Mouse (Mus musculus) ovary, postnatal 36 days (tissue): Measurements from ENCODE around the gene Avil.

Experiments
- DNase-seq: peaks from one replicate; pipeline ENCODE4 v3.0.0; 2022; ENCODE audit warnings: low spot score, mixed read lengths

The Avil gene

GRCm38 (mm10) chr10:127018422-127018821 is 17.9 kb downstream of the Avil start:
- no peak for DNase-seq

DNA sequence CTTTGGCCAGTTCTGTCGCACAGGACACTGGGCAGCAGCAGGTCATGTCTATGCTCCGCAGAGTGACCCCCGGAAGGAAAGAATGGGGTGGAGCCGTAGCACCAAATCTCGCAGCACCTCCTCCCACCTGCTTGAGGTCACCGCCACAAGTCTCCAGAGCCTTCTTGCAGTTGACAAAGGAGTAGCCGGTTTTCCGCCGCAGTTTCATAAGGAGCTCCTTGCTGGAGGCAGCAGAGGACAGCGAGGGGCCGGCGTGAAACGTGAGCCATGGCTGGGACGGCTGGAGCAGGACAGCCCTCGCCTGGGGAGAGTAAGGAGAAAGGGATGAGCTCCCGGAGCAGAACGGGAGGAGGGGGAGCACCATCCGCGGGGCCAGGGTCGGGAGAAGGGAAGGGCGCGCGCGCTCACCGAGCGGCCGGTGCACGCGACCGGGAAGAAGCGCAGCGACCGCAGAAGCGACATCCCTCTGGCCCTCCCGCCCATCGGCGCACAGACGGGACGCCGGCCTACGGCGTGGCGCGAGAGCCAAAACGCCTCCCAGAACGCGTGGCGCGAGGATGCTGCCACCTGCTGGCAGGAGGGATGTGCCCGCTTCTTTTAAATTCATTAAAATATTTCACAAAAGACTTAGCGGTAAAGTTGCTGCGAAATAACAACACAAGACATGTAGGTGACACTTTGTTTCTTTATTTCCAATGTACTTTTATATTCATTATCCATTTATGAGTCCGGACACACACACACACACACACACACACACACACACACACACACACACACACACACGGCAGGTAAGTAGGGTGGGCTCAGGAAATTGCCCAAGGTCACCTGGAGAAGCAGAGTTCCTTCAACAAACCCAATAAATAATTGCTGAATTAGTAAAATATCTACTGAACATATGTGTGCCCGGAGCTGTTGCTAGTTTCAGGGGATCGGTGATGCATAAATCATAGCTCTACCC is 30.1 kb downstream of the Avil start, which contains the start of gene Tsfm:
TSS of gene Tsfm (minus strand) at position 505 of the 961 bp plus-strand sequence.
- DNase-seq: peak; percentile 91

- DNase-seq: no peak
Observed at GRCm38 (mm10) chr10:127033301-127033741, 32.8 kb downstream of the Avil start.

DNA sequence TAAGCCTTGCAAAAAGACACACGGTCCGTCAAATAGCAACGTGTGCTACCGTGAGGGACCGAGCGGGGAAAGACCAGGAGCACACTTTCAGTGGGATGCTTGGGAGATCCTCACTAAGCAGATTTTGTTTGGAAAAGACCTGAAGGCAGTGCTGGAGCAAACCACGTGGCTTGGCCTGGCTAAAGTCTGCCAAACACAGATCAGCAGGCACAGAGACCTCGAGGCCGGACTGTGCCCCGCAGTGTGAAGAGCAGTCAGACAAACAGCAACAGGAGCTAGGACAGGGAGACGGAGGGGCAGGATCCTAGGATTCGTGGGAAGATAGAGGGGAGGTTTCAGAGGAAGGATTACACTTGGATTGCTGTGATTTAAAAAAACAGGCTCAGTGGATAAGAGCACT is 35.8 kb downstream of the Avil start:
- DNase-seq: no peak

DNA sequence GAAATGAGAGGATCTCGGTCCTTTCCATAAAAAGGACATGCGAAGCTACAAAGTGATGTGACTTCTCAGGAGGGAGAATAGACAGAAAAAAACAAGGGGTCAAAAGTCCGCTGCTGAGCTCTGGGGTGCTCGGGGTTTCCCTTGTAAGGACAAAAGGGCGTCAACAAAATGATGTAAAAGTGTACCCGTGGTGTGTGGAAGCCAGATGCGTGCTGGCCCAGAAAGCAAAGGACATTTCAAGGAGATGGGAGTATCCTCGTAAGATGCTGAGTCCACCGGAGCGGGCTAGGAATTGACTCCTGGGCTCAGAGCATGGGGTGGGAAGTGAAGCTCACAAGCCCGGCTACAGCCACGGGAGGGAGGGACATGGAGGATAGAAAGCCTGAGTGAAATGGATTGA is 37.1 kb downstream of the Avil start:
- no peak for DNase-seq

DNA sequence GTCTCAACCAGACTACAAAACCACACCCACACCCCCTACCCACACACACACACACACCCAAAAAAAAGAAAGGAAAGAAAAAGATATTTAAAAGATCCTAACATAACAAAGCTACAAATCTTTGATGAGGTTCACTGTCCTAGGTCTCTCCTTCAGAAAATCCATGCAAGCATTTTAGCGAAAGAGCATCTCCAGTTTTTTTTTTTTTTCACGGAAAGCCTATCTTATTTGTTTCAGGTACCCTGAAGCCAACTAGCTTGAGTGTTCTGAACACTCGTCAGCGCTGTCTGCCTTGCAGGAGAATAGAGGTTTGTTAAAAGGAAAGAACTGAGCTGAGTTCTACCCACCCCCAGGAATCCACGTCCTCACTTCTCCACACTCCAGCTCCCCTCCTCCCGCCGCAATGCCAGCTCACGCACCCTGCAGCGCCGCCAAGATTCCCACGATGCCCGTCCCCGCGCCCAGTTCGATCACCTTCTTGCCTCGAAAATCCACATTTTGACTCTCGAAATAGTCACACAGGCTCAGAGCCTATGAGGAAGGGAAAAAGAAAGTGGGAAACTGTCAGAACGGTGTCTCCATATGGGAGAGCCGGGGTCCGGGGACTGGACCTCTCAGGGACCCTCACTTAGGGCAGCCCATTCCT is 40.2 kb downstream of the Avil start:
- DNase-seq: no peak

DNA sequence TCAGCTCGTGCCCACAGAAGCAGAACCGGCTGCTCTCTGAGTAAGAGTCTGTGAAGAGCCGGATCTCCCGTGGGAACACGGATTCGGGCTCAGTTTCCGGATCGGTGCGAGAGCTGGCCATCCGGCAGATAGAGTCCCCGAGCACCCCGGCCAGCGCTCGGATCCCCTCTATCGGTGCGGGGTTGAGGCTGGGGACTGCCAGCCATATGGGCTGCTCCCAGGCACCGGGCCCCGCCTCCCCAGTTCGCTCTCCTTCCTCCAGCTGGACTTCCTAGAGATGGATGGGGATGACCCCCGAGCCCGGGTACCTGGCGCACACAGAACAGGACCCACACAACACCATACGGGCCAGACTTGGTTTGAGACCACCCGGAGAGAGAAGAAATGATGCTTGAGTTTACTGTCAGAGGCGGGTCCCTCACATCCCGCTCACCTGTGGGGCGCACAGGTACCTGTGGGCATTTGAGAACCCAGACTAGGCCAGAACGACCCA is 40.8 kb downstream of the Avil start, which contains the start of the genes Mettl1 and Eef1akmt3:
TSS of gene Mettl1 (plus strand) at position 141 of the 493 bp plus-strand sequence.
TSS of gene Eef1akmt3 (minus strand) at position 240 of the 493 bp plus-strand sequence.
- peak; percentile 51 for DNase-seq

- peak; percentile 88 for DNase-seq
Observed at GRCm38 (mm10) chr10:127041774-127042338, 41.3 kb downstream of the Avil start.

DNA sequence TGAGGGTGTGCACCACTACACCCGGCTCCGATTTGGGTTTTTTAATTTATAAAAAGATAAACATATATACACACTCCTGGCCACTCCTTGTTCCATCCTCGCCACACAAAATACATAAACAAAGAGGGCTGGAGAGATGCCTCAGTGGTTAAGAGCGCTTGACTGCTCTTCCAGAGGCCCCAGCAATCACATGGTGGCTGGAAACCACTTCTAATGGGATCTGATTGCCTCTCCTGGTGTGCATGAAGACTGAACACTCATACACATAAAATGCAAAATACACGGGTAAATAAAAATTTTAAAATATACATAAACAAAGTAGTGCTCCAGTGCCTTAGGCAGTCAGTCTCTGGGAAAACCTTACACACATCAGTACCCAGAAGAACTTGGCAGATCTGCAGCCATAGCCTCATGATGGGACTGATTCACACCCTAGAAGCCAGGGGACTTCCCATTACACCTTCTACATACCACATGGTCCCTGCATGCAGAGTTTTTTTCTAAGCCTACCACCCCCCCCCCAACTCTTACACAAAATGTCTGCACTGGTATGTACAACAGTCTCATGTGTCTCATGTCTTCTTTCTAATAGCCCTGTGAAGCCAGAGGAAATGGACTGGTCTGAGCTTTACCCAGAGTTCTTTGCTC is 42.1 kb downstream of the Avil start:
- no peak for DNase-seq

- no peak for DNase-seq
Observed at GRCm38 (mm10) chr10:127043187-127043586, 42.7 kb downstream of the Avil start.

DNA sequence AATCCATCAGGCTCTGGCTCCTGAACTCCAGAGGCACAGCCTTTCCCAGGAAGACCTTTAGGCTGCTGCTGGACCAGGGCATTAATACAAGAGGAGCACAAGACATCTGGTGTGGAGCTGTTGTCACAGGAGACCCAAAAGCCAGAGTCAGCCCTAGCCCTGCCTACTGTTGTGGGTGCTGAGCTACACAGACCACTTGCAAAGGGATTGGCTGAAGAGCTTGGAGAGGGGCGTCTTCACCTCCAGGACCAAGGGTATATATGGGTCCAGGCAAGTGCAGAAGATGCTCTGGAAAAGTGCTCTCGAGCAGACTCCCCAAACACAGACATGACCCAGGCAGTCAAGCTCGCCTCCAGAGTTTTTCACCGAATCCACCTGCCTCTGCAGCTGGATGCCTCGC is 47.4 kb downstream of the Avil start, which contains the start of gene Cyp27b1:
TSS of gene Cyp27b1 (plus strand) at position 297 of the 400 bp plus-strand sequence.
- no peak for DNase-seq

DNA sequence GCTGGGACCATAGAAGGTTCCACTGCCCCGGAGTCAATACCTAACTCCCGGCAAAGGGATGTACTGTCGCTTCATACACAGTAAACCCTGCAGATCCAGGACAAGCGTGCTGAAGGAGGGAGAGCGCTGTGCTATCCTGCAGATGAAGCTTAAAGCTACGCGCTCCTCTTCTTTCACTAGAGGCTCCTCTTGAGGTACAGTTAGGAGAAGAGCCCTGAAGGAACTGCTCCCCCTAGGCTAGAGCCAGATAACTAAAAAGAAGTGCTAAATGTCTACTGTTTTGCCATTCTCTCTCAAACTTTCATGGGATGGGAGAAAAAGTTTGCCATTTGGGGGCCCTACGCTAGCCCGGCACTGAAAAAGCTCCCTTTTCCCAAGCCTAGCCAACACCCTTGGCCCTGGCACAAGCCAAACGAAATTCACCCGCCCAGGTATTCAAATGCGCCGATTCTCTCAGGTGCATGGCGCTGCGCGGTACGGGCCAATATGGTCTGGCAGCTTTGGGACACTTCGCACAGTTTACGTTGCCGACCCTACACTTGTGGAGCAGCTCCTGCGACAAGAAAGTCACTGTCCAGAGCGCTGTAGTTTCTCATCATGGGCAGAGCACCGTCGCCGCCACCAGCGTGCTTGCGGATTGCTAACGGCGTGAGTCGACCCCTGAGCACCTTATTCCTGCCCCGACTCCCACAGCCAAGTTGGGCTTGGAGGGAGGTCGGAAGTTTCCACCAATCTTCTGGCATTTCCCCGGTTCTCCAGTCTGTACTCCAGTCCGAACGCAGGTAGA is 48.3 kb downstream of the Avil start:
- DNase-seq: no peak

- no peak for DNase-seq
Observed at GRCm38 (mm10) chr10:127049395-127050118, 49.0 kb downstream of the Avil start.

DNA sequence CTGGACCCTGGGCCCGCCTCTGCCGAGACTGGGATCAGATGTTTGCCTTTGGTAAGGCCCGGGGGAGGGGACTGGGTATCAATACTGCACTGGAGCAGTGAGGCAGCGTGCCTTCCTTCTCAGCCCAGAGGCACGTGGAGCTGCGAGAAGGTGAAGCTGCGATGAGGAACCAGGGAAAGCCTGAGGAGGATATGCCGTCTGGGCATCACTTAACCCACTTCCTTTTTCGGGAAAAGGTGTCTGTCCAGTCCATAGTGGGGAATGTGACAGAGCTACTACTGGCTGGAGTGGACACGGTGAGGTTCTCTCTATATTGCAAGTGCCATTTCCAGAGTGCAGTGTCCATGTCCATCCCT is 49.6 kb downstream of the Avil start:
- DNase-seq: no peak

- DNase-seq: no peak
Observed at GRCm38 (mm10) chr10:127054646-127055045, 54.1 kb downstream of the Avil start.

DNA sequence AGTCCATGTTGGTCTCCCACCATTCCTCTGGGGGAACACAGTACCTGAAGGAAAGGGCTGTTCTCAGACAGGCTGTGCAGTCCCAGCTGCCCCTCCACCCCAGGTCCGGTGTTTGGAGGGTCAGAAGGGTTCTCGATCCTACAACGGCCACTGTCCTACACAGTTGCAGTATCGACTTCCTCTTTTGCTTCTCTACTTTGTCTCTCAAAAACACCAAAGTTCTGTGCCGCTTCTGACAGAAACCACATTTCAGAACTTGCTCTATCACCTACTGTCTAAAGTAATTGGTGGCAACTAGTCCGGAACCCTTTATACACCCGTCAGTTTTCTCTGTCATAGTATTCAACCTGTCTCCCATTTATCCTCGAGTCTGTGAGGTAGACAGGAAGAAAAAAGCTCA is 54.9 kb downstream of the Avil start:
- no peak for DNase-seq

- no peak for DNase-seq
Observed at GRCm38 (mm10) chr10:127056490-127056889, 56.0 kb downstream of the Avil start.

DNA sequence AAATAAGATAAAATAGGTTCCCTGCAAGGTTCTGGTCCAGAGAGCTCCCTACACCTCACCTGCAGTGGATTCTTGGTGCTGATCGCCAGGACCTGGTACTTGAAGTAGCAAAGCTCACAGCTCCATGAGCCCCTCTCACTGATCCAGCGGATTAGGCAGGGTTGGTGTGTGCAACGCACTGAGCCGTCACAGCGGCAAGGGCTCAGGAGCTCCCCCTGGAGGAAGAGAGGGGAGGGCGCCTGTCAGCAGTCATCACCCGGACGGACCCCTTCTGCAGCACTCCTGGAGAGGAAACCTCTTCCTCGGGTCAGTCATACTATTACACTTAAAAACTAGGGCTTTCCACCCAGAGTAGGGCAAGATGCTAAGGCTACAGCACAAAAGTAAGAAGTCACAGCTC is 57.7 kb downstream of the Avil start:
- peak; percentile 70 for DNase-seq

- DNase-seq: no peak
Observed at GRCm38 (mm10) chr10:127058708-127059107, 58.2 kb downstream of the Avil start.
